Mouse (Mus musculus) gastrocnemius, adult 2 months (tissue): ENCODE data around the gene Prox1. TPM values are rescaled to one million over a fixed set of nuclear protein-coding genes. Genes with fewer than 3 reads are reported as not detected.

Experiments used
- DNase-seq: peaks from one replicate; pipeline ENCODE4 v3.0.0; 2022
- H3K27ac ChIP-seq: fragments of 200-600 bp; 2 replicates; pipeline ENCODE4 v1.8.1; 2022; ENCODE audit warnings: mild to moderate bottlenecking
- H3K4me3 ChIP-seq: fragments of 200-600 bp; 2 replicates; pipeline ENCODE4 v1.8.1; 2022; ENCODE audit warnings: mild to moderate bottlenecking, moderate library complexity
- CTCF ChIP-seq: fragments of 200-600 bp; IDR thresholded peaks from 2 replicates; pipeline ENCODE4 v1.8.1; 2022; ENCODE audit warnings: antibody characterized with exemption, mild to moderate bottlenecking, moderate library complexity
- intact Hi-C: fragments of 180-260 bp; cut with DNase I; formaldehyde crosslinking; loops from one replicate; pipeline ENCODE4 v1.15.1; 2025
- total RNA-seq, 2 experiments: library from RNA; stranded (reverse); gene quantifications; 2 replicates each; pipeline ENCODE4 v1.2.3; 2021

Prox1 gene
- total RNA-seq, 2 experiments from 2014 or later, result 3.7 to 4.6 TPM

- intact Hi-C loops, result no loop called here
- no peak overlapping the region for H3K4me3 ChIP-seq
- H3K27ac ChIP-seq, result no peak overlapping the region
- DNase-seq, result no peak
- no peak for TF ChIP-seq CTCF
These were observed 84.8 kb downstream of the Prox1 start for GRCm38 (mm10) chr1:190085703-190086102.

DNA sequence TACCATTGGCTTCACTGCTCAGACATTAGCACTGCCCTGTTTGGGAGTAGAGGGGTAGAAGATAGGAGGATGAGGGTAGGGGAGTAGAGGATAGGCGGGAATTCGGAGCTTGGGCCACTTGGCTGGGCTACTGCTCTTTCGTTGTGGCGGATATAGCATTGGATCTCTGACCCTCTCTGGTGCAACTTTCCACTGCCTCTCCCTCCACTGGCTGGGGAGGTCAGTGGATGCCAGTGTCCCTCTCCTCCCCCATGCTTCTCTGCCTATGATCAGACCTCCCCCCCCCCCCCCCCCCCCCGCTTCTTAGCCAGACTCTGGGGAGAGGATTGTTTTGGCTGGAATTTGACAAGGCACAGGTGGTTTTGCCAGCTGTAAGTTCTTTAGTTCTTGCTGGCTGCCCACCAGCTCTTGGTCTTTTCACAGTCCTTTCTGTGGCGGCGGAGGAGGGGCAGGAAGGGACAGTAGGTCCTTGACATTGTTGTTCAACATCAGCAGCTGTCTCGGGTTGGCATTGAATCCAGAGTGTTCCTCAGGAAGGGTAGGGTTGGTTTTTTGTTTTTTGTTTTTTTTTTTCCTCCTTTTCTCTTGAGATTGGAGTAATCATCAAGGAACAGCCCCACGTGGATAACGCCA lies 90.8 kb downstream of the Prox1 start:
- intact Hi-C loops, result no loop called here
- Histone ChIP-seq H3K27ac (no peak overlapping the region), H3K4me3 (no peak overlapping the region)
- TF ChIP-seq CTCF, result no peak
- no peak for DNase-seq

DNA sequence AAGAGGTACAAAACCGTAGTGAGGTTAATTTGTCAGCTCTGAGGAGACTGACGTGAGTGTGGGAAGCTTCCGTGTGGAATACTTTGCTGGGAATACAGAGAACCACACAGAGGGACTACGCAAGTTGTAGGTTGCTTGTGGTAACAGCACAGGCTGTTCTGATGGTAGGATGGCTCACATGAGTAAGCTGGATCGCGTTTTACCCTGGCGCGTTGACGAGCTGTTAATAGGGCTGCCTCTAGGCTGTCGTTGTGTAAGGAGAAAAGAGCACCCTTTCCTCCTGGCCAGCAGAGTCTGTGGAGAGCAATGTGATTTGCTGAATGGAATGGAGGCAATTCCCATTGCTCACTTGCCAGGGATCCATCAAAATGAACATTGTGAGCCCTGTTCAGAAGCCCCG lies 93.9 kb downstream of the Prox1 start:
- TF ChIP-seq CTCF, result no peak
- Histone ChIP-seq H3K27ac (no peak overlapping the region), H3K4me3 (no peak overlapping the region)
- intact Hi-C loops, result no loop called here
- DNase-seq, result no peak

Other genes starting within 250 kb of the Prox1 start
- gene Smyd2, start 248.4 kb downstream of the Prox1 start, total RNA-seq, result 100 to 1,000 TPM; 200 to 329 TPM